ENCODE assay signal across 15 mouse cellular contexts in the genomic region with DNA sequence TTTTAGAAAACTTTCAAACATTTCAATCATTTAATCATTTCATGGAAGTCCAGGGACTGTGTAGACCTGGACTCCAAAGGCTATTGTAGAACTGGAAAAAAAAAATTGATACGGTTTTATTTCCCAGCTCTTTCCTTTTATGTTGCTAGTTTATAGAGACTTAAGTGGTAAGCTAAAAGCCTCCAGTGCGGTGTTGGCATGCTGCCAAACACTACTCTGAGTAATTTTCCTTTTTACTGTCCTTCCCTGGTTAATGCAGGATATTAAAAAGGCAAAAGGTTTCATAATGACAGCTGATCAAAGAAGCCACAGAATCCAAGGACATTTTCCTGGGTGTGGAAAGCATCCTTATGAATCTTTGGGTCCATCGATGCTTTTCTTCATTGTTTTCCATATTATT. TPM values are rescaled to one million over a fixed set of nuclear protein-coding genes. Genes with fewer than 3 reads are reported as not detected.
DNase-seq lines count a peak whose midpoint lies in the region; ATAC-seq lines count a peak whose summit lies in the region.
"Had no signal": no experiment of that assay in that cellular context is flagged by ENCODE, and none has a peak within 500 bp of the region (broad histone marks: within the 10 kb centered on the region; RNA-seq: fewer than 3 reads in every experiment).

No protein-coding gene starts in this region.

- H3K27ac ChIP-seq in forebrain, embryonic 13.5 days = no peak overlapping the region
- no peak overlapping the region for H3K27ac ChIP-seq in forebrain, embryonic 11.5 days (ENCODE audit: low read depth, low read length)
- H3K27ac ChIP-seq in midbrain, embryonic 16.5 days (ENCODE audit: low read length) = no peak overlapping the region
- H3K27ac ChIP-seq in midbrain, embryonic 15.5 days = no peak overlapping the region
- H3K27ac ChIP-seq: stomach, postnatal 0 days had no signal

- H3K36me3 ChIP-seq in forebrain, embryonic 13.5 days (ENCODE audit: poor library complexity, severe bottlenecking) = no peaks in the 10 kb centered on the region
- no peaks in the 10 kb centered on the region for H3K36me3 ChIP-seq in forebrain, embryonic 11.5 days (ENCODE audit: control insufficient read depth, insufficient read depth, low read length)
- H3K36me3 ChIP-seq in midbrain, embryonic 16.5 days (ENCODE audit: control insufficient read depth, insufficient read depth, low read length) = no peaks in the 10 kb centered on the region
- H3K36me3 ChIP-seq in midbrain, embryonic 15.5 days (replicated peaks) = no peaks in the 10 kb centered on the region

- no peaks in the 10 kb centered on the region for H3K27me3 ChIP-seq in forebrain, embryonic 13.5 days
- H3K27me3 ChIP-seq in forebrain, embryonic 11.5 days (ENCODE audit: control insufficient read depth, insufficient read depth, low read length) = no peaks in the 10 kb centered on the region
- H3K27me3 ChIP-seq in midbrain, embryonic 16.5 days (ENCODE audit: control insufficient read depth, insufficient read depth, low read depth, low read length) = no peaks in the 10 kb centered on the region
- H3K27me3 ChIP-seq in midbrain, embryonic 15.5 days (replicated peaks) = no peaks in the 10 kb centered on the region
- H3K27me3 ChIP-seq: CH12.LX had no signal

- H3K9ac ChIP-seq in forebrain, embryonic 13.5 days = no peak overlapping the region
- no peak overlapping the region for H3K9ac ChIP-seq in forebrain, embryonic 11.5 days (ENCODE audit: low read length)
- 0 out of 2 replicates have a peak overlapping the region, but pooled peaks have one; percentile 3 for H3K9ac ChIP-seq in midbrain, embryonic 16.5 days (ENCODE audit: low read depth, low read length)
- H3K9ac ChIP-seq in midbrain, embryonic 15.5 days = no peak overlapping the region

- H3K4me2 ChIP-seq in forebrain, embryonic 13.5 days = no peak overlapping the region
- no peak overlapping the region for H3K4me2 ChIP-seq in forebrain, embryonic 11.5 days (ENCODE audit: low read depth, low read length, severe bottlenecking)
- H3K4me2 ChIP-seq in midbrain, embryonic 16.5 days (ENCODE audit: low read length) = no peak overlapping the region
- H3K4me2 ChIP-seq in midbrain, embryonic 15.5 days = no peak overlapping the region

- ATAC-seq in forebrain, embryonic 13.5 days = peak; percentile 30; the same call in 1 of the 2 replicates
- ATAC-seq in forebrain, embryonic 11.5 days (replicated peaks; ENCODE audit: low FRiP score) = no peak
- peak; percentile 45; the same call in 1 of the 2 replicates for ATAC-seq in midbrain, embryonic 16.5 days
- no peak; the same call in 1 of the 2 replicates for ATAC-seq in midbrain, embryonic 15.5 days (replicated peaks)
- ATAC-seq: activated CD4-positive, CD25-positive, alpha-beta regulatory T cell, adult 4 months; intestine, embryonic 16.5 days had no signal

- H3K4me1 ChIP-seq in forebrain, embryonic 13.5 days = no peaks in the 10 kb centered on the region
- no peaks in the 10 kb centered on the region for H3K4me1 ChIP-seq in forebrain, embryonic 11.5 days (replicated peaks; ENCODE audit: control insufficient read depth, insufficient read depth, low read length)
- H3K4me1 ChIP-seq in midbrain, embryonic 16.5 days (ENCODE audit: control insufficient read depth, insufficient read depth, low read length) = 0 out of 2 replicates have a peak, but pooled peaks cover 4% of the 10 kb centered on the region
- H3K4me1 ChIP-seq in midbrain, embryonic 15.5 days = no peaks in the 10 kb centered on the region

- H3K9me3 ChIP-seq in forebrain, embryonic 13.5 days (replicated peaks) = no peaks in the 10 kb centered on the region
- no peaks in the 10 kb centered on the region for H3K9me3 ChIP-seq in forebrain, embryonic 11.5 days (ENCODE audit: control insufficient read depth, low read length)
- no peaks in the 10 kb centered on the region for H3K9me3 ChIP-seq in midbrain, embryonic 16.5 days (replicated peaks; ENCODE audit: control insufficient read depth, low read length, poor library complexity, severe bottlenecking)
- H3K9me3 ChIP-seq in midbrain, embryonic 15.5 days = no peaks in the 10 kb centered on the region

- H3K4me3 ChIP-seq in forebrain, embryonic 13.5 days = no peak overlapping the region
- no peak overlapping the region for H3K4me3 ChIP-seq in forebrain, embryonic 11.5 days (ENCODE audit: low read depth, low read length)
- no peak overlapping the region for H3K4me3 ChIP-seq in midbrain, embryonic 16.5 days (ENCODE audit: low read depth, low read length)
- H3K4me3 ChIP-seq in midbrain, embryonic 15.5 days = no peak overlapping the region

- 32% methylated on average over 3 of the region's 3 CpGs for WGBS in forebrain, embryonic 13.5 days
- 71% methylated on average over 3 of the region's 3 CpGs for WGBS in forebrain, embryonic 11.5 days
- 31% methylated on average over 3 of the region's 3 CpGs for WGBS in midbrain, embryonic 16.5 days
- 44% methylated on average over 3 of the region's 3 CpGs for WGBS in midbrain, embryonic 15.5 days

- DNase-seq in forebrain, embryonic 11.5 days (ENCODE audit: low spot score) = no peak
- peak; percentile 13 to 33 for DNase-seq in adrenal gland, postnatal 36 days
- DNase-seq in retina, postnatal 7 days (ENCODE audit: low read depth, low spot score) = peak; percentile 0
- no peak for DNase-seq in urinary bladder, postnatal 25 days (ENCODE audit: low spot score)
- DNase-seq in ovary, postnatal 36 days (ENCODE audit: low spot score) = no peak
- DNase-seq: layer of hippocampus, postnatal 36 days; lung, adult 18-20 months; right cerebral cortex, postnatal 14 days had no signal

RNA-seq across cellular contexts. Expression of a gene that starts 53.8 kb away (rescaled TPM):
- 2.8 and 3.2 TPM in 2 replicates for polyA plus RNA-seq in forebrain, embryonic 13.5 days (2015; fragmentation: Nextera tagmentation; extraction: Ambion mirVana)
- polyA plus RNA-seq in forebrain, embryonic 11.5 days (2014; fragmentation: Nextera tagmentation; extraction: Ambion mirVana) = 1.8 and 2.3 TPM in 2 replicates
- polyA plus RNA-seq in midbrain, embryonic 16.5 days (2015; fragmentation: Nextera tagmentation; extraction: Ambion mirVana) = 7.3 and 9.0 TPM in 2 replicates
- 5.7 and 6.1 TPM in 2 replicates for polyA plus RNA-seq in midbrain, embryonic 15.5 days (2015; fragmentation: Nextera tagmentation; extraction: Ambion mirVana)
- total RNA-seq in adrenal gland, postnatal 36 days (2021) = 1 to 10 TPM in 1 of 2 experiments, under 1 TPM in 1; 0.82 to 1.1 TPM

Comparison
In these comparisons a context has a peak if more than half of its experiments do, and no peak if none do; other contexts are left out.
1. ATAC-seq: peak in forebrain, embryonic 13.5 days (single experiment) and midbrain, embryonic 16.5 days (single experiment); none in forebrain, embryonic 11.5 days (single experiment) and midbrain, embryonic 15.5 days (single experiment).
2. DNase-seq: peak in adrenal gland, postnatal 36 days (2 of 2) and retina, postnatal 7 days (single experiment); none in forebrain, embryonic 11.5 days (single experiment), urinary bladder, postnatal 25 days (single experiment) and ovary, postnatal 36 days (single experiment).